Mouse (Mus musculus): ENCODE measurements around the gene Atad1.
"Not testable (repeated sequence)": the region's sequence is repeated elsewhere in the genome, so short reads cannot be mapped to it uniquely, and the experiment has no call there.

Gene Atad1

DNA sequence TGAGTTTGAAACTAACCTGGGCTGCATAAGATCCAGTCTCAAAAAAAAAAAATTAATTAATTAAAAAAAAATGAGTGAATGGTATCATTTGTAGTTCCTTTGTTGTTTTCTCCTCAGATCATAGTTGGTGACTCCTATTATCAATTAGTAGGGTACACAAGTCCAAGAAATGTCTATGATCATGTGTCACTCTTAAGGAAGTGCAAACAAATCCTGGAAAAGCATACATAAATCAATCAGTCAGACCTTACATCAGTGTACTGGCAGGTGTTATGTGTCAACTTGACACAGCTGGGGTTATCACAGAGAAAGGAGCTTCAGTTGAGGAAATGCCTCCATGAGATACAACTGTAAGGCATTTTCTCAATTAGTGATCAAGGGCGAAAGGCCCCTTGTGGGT lies 71.8 kb downstream of the Atad1 start:
- not testable (repeated sequence) for DNase-seq

- no peak for DNase-seq
These were observed 74.3 kb downstream of the Atad1 start for GRCm38 (mm10) chr19:32665243-32665642.

GRCm38 (mm10) chr19:32662936-32663335 lies 76.7 kb downstream of the Atad1 start:
- DNase-seq, result no peak

GRCm38 (mm10) chr19:32659346-32659745 lies 80.2 kb downstream of the Atad1 start:
- no peak for DNase-seq

- no peak for DNase-seq
These were observed 85.8 kb downstream of the Atad1 start for GRCm38 (mm10) chr19:32653630-32654362.

GRCm38 (mm10) chr19:32653122-32653521 lies 86.5 kb downstream of the Atad1 start:
- no peak for DNase-seq

DNA sequence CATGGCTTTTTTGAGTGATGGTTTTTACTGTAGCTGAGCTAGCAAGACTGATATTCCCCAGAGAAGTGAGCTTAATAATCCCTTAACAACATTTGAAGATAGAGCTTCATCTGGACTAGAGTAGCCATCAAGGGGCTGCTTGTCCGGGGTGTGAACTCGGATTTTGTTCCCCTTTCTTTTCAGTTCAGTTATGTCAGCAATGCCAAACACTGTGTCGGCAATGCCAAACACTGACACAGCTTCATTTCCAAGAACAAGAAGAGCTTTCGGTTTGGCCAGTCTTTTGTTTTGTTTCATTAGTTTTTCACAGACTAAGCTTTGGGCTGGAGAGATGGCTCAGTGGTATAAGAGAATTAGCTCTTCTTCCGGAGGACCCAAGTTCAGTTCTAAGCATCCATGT lies 88.5 kb downstream of the Atad1 start:
- no peak for DNase-seq

DNA sequence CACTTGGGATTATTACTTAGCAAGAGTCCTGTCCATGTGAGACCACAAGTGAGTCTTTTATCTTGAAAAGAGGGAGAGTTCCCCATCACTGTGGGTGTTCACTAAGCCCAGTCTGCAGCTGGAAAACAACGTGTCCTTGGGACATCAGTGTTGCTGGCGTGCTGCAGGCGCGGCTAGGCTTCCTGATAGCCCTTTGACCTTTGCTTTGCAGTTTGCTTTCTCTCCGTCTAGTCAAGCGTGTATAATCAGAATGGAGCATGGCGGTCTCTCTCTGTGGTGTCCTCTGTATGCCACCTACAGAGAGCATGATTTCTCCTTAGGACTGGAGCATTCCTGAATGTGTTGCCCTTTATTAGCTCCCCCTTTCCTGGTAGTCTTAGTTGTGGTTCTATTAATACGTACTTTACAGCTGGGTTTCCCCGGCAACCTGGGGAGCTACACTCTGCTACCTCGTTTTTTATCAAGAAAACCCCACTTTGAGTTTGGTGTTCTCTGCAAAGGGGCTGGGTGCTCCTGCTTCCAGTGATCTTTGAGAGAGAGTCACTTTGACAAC lies 91.5 kb downstream of the Atad1 start:
- peak; percentile 47 for DNase-seq

- no peak for DNase-seq
These were observed 93.2 kb downstream of the Atad1 start for GRCm38 (mm10) chr19:32646382-32646781.

DNA sequence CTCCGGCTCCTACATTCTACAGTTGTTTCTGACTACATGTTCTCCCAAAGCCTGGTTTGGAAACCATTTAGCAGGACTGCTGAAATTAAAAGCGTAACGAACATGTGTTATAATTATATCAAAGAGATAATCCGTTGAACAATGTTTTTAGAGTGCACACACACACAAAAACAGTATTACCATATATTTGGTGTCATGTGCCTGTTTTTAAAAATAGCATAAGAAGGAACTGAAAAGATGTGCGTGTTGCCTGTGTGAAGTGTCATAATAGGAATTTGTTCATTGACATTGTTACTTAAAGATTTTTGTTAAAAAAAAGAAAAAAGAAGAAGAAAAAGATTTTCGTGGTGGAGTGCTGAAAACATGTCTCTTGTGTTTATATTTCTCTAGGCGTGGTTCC lies 93.6 kb downstream of the Atad1 start:
- no peak for DNase-seq

- no peak for DNase-seq
These were observed 95.9 kb downstream of the Atad1 start for GRCm38 (mm10) chr19:32643642-32644041.

DNA sequence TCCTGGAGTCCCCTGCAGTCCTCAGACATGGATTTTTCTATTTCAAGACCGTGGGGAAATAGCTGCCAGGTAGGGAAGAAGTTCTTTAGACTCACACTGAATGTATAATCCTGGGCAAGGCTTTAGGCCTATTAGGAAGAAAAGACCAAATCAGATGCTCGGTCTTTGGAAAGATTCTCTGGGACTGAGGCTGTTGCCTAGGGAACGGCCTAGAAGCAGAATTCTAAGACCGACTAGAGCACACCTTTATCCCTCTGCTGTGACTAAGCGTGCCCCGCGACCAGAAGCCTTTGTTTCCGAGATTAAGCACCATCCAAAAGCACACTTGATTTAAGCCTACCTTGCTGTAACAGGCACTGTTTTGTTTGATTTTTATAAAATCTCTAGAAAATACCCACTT lies 97.6 kb downstream of the Atad1 start:
- no peak for DNase-seq

- DNase-seq, result no peak
These were observed 98.1 kb downstream of the Atad1 start for GRCm38 (mm10) chr19:32641535-32641934.

- DNase-seq, result no peak
These were observed 101.2 kb downstream of the Atad1 start for GRCm38 (mm10) chr19:32638276-32638903.

GRCm38 (mm10) chr19:32637357-32638275 lies 102.0 kb downstream of the Atad1 start:
- no peak for DNase-seq

DNA sequence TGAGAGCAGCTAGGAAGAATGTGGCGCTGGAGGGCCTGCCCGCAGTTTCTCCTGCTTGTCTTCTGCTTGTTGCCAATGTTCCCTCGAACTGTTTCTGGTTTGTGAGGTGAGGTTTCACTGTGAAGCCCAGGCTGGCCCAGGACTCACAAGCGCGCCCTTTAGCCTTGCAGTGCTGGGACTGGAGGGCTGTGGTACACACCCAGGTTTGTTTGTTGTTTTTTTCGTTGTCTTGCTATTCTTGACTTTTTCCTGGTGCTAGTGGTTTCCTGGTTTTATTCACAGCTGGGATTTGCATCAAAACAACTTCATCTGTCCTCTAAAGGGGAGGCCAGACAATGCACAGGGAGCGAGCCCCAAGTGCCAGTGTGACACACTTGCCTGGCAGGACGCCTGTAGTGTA lies 104.7 kb downstream of the Atad1 start:
- DNase-seq, result no peak

GRCm38 (mm10) chr19:32628572-32629132 lies 110.9 kb downstream of the Atad1 start:
- no peak for DNase-seq

GRCm38 (mm10) chr19:32627631-32628030 lies 112.0 kb downstream of the Atad1 start:
- no peak for DNase-seq

GRCm38 (mm10) chr19:32626768-32627331 lies 112.7 kb downstream of the Atad1 start:
- no peak for DNase-seq

DNA sequence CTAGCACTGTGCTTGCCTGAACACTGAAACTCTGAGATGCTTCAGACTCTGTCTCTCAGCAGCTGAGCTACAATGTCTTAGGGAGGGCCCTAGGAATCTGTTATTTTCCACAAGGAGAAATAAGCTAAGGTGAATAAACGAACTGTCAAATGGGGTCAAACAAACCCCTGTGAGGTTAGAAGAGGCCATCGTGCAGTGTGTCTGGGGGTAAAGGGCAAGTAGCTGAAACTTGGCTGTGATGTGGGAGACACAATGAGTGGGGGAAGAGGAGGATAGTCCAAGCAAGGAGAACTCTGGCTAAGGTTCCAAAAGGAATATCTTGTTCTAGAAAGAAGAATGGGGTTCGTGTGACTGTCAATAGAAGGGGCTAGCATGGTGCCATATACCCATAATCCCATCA lies 117.4 kb downstream of the Atad1 start:
- no peak for DNase-seq

Measured in embryo, embryonic 11 days (tissue).